Mouse (Mus musculus) splenic B cell, adult 2 months (primary cell): Measurements from ENCODE around the gene Itm2c.

Experiments
- DNase-seq: peaks from one replicate; pipeline ENCODE4 v3.0.0-alpha.2; 2011; ENCODE audit warnings: low read depth, low spot score
- H3K27me3 ChIP-seq: 2 replicates; pipeline ENCODE4 v1.6.1; 2012; ENCODE audit warnings: mild to moderate bottlenecking, low read length, moderate library complexity, mixed read lengths; ENCODE audit not compliant: control insufficient read depth, poor library complexity, insufficient read depth, severe bottlenecking
- H3K36me3 ChIP-seq: 2 replicates; pipeline ENCODE4 v1.6.1; 2012; ENCODE audit warnings: mild to moderate bottlenecking, low read length, moderate library complexity, mixed read lengths; ENCODE audit not compliant: control insufficient read depth, poor library complexity, insufficient read depth, severe bottlenecking

Gene Itm2c

GRCm38 (mm10) chr1:85934560-85934959 is 40.5 kb downstream of the Itm2c start:
- no peak for DNase-seq
- H3K27me3 ChIP-seq = no peaks in the 10 kb centered on the region
- H3K36me3 ChIP-seq = no peaks in the 10 kb centered on the region

DNA sequence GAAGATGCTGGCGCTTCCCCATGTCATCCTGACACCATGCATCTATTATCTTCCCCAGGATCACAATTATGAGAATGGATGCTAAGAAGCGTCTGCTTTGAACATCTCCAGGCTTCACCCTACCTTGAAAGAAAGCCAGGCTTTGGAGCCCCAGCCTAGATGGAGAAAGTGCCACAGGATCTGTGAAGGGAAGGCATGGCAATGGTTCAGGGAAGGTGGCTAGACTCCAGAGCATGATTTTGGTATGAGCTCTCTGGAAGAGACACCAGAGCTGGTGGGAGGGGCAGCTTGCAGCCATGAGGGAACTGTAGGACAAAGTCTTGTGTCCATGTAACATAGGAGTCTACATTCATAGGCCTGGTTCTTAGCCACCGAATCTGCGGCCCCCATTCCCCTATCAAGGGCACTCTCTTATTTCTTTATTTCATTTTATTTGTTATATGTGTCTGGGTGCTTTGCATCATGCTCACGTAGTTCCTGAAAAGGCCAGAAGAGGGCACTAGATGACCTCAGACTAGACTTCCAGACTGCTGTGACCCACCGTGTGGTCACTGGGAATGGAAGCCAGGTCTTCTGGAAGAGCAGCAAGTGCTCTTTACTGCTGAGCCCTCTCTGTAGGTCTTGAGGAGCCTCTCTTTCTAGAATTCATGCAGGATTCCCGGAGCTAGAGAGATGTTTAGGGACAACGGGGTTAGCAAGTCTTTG is 41.2 kb downstream of the Itm2c start:
- peak; percentile 78 for DNase-seq
- no peaks in the 10 kb centered on the region for H3K36me3 ChIP-seq

DNA sequence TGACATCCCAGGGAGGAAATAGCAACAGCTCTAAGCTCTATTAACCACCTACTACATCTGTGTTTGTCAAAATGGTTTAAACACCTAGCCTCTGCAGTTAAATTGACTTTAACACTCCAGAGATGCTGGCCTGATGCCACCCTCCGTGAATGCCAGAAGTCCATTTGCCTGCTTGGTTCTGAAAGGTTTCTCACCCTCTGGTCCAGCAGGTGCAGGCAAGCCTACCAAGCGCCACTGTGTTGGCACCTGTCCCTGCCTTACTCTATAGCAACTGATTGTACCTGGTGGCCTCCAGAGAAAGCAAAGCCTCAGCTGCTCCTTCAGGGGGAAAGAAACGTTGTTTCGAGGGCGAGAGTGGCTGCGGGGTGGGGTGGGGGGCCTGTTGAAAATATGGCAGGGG is 42.2 kb downstream of the Itm2c start:
- Histone ChIP-seq H3K27me3 (no peaks in the 10 kb centered on the region), H3K36me3 (no peaks in the 10 kb centered on the region)
- no peak for DNase-seq

More for the DNA sequence above, 41.2 kb downstream of the Itm2c start:
- no peaks in the 10 kb centered on the region for H3K27me3 ChIP-seq

GRCm38 (mm10) chr1:85937323-85937722 is 43.2 kb downstream of the Itm2c start:
- DNase-seq = no peak
- no peaks in the 10 kb centered on the region for H3K36me3 ChIP-seq

DNA sequence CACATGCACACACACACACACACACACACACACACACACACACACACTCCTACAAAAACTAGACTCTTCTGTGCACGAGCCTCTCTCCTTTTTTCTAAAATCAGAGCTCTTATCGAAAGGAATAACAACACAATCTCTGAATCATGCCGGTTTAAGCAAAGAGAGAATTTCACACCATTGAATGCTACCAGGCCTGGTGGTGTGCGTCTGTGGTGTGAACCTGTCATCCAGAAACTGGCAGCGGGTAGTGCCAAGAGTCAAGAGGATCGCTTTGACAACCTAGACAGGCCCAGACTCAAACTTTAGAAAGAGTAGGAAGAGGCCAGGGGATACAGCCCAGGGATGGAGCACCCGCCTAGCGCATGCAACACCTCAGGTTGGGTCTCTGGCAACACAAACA is 48.2 kb downstream of the Itm2c start:
- DNase-seq = no peak
- no peaks in the 10 kb centered on the region for H3K36me3 ChIP-seq
- H3K27me3 ChIP-seq = no peaks in the 10 kb centered on the region

More at GRCm38 (mm10) chr1:85937323-85937722, 43.2 kb downstream of the Itm2c start:
- no peaks in the 10 kb centered on the region for H3K27me3 ChIP-seq

DNA sequence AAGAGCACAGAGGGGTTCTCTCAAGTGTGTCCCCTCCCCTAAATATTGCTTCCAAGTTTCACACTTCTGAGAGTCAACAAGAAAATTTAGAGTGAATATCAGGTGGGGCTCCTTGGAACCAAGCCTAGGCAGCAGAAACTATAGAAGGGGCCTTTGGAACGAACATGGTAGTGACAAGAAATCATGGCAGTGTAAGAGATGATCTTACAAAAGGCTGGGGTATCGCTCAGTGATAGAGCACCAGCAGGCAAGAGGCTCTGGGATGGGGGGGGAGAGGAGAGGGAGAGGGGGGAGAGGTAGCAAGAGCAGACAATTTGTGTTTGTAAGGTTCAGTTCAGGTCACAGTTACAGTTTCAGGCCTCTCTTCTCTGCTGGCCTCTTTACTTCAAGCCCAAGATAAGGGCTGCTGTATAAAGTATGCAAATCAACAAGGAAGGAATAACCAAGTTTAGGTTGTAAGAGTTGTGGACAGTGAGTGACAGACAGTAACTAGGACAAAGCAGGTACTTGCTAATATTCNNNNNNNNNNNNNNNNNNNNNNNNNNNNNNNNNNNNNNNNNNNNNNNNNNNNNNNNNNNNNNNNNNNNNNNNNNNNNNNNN is 55.1 kb downstream of the Itm2c start:
- Histone ChIP-seq H3K27me3 (no peaks in the 10 kb centered on the region), H3K36me3 (no peaks in the 10 kb centered on the region)
- no peak for DNase-seq

DNA sequence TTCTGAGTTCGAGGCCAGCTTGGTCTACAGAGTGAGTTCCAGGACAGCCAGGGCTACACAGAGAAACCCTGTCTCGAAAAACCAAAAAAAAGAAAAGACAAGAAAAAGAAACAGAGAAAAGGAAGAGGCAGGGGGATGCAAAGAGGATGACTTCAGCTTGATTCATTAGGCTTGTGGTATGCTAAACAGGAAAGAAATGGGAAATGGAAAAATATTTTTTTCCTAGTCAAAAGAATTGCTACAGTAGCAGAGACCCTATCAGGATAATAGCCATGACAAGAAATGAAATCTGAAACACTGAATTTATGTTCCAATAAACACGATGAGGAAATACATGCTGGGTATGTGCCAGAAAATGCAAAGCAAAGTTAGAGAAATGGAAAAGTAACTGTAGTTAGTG is 61.1 kb downstream of the Itm2c start:
- DNase-seq = no peak
- no peaks in the 10 kb centered on the region for H3K27me3 ChIP-seq
- no peaks in the 10 kb centered on the region for H3K36me3 ChIP-seq

DNA sequence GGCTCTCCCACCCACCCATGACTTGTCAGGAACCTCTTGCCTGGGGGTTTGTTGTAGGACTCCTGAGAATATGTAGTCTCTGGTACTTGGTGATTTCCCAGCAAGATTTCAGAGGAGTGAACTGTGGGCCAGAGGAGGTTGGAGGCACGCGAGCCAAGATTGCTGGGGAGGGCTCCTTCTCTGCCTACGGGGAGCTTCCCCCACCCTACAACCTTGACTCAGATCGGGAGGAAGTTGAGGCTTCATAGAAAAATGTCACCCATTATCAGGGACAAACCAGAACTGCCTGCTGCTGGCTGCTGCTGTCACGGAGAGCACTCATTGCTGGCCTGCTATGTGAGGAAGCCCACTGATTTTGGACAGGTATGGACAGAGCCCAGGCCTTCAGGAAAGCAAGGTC is 63.2 kb downstream of the Itm2c start:
- no peak for DNase-seq
- H3K36me3 ChIP-seq = no peaks in the 10 kb centered on the region
- H3K27me3 ChIP-seq = no peaks in the 10 kb centered on the region

DNA sequence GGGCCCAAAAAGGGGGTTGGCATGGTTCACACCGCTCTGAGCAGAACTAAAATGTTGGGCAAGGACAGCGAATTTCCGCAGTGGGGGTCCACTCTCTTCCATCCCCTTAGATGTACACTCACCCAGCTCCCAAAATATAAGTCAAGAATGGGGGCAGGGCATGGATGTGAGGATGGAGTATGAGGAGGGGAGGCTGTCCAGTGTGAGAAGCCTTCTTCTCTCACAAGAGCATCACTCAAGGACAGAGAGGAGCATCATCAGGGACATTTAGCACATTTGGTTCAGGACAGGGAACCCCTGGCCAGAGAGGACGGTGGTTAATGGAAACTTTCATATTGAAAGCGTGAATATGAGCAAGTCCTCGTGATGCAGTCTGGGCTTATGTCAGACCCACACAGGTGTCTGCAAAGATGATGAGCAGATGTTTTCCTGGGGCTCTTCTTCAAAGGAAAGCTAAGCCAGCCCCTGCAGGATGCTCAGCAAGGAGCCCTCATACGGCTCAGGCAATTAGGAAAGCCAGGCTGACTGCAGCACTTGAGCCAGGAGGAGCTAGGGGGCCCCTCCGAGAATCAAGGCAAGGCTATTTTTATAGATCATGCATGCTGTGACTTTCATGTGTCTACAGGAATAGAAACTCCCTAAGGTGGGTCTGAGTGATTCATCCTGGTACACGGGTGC is 64.0 kb downstream of the Itm2c start:
- no peaks in the 10 kb centered on the region for H3K27me3 ChIP-seq
- DNase-seq = peak; percentile 33
- H3K36me3 ChIP-seq = no peaks in the 10 kb centered on the region
